Mouse (Mus musculus): ENCODE results near the gene Wfdc17.

The Wfdc17 gene

DNA sequence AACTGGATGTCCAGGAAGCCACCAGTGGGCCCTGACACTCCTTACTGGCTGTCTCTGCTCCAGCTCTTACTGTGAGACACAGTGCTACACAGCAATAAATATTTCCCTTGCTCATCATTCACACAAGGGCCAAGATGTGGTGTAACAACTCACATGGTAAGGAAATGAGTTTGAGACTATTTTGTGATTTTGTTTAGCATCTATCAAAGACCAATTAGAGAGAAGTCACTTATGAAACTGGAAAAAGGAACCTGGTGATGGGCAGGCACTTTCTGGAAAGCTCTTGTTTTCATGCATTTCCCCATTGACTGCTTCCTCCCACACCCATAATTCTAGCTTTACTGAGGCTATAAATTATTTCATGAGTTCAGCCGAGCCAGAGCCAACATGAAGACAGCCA lies at the start of gene Wfdc17:
Wfdc17 (plus strand) TSS at position 287 of the 400 bp plus-strand sequence.
- in situ Hi-C loops (cut with MboI, MseI), result no loop called here

- in situ Hi-C loops (cut with MboI, MseI), result no loop called here
These were observed 49.2 kb upstream of the Wfdc17 start for GRCm38 (mm10) chr11:83654606-83655005.

- in situ Hi-C loops (cut with MboI, MseI), result no loop called here
These were observed 46.3 kb upstream of the Wfdc17 start for GRCm38 (mm10) chr11:83657508-83657907.

- in situ Hi-C loops (cut with MboI, MseI), result no loop called here
These were observed 45.0 kb upstream of the Wfdc17 start for GRCm38 (mm10) chr11:83658797-83659196.

GRCm38 (mm10) chr11:83662204-83662603 lies 41.6 kb upstream of the Wfdc17 start, which contains the start of gene Ccl4:
TSS of gene Ccl4 (plus strand) at chr11:83662584.
- in situ Hi-C loops (cut with MboI, MseI), result no loop called here

GRCm38 (mm10) chr11:83663532-83663931 lies 40.3 kb upstream of the Wfdc17 start:
- in situ Hi-C loops (cut with MboI, MseI), result no loop called here

- in situ Hi-C loops (cut with MboI, MseI), result no loop called here
These were observed 32.0 kb upstream of the Wfdc17 start for GRCm38 (mm10) chr11:83671743-83672142.

DNA sequence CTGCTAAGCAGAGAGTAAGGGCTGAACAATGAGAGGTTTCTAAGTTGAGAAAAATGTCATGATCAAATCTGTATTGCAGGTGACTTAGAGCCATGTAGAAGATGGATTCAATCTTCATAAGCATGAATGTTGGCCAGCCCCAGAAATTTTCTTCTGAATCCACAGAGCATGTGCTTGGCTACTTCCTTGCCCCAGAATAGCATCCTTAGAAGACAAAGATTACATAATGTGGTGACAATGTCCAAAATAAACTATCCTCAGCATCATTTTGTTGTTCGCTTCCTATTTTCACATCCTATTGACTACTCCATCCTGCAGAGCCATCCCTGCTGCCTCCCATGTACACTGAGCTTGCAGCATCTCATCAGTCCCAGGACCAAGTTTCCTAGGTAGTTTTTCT lies 28.1 kb upstream of the Wfdc17 start:
- in situ Hi-C loops (cut with MboI, MseI), result no loop called here

- in situ Hi-C loops (cut with MboI, MseI), result no loop called here
These were observed 13.9 kb upstream of the Wfdc17 start for GRCm38 (mm10) chr11:83689918-83690317.

GRCm38 (mm10) chr11:83692008-83692407 lies 11.8 kb upstream of the Wfdc17 start:
- in situ Hi-C loops (cut with MboI, MseI), result no loop called here

DNA sequence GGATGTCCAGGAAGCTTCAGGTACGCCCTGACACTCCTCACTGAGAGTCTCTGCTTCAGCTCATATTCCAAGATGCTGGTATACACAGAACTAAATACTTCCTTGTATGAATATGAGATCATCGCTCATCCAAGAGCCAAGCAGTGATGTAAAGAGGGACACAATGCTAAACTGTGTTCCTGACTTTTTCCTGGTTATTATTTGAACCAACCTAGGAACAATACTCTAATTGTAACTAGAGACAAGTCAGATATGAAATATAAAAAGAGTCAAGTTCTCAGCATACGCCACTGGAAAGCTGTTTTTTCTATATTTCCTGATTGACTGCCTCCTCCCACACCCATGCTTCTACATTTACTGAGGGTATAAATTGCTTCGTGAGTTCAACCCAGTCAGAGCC lies 4.9 kb downstream of the Wfdc17 start, which contains the start of gene Wfdc18:
Wfdc18 (plus strand) TSS at position 301 of the 400 bp plus-strand sequence.
- in situ Hi-C loops (cut with MboI, MseI), result no loop called here

- in situ Hi-C loops (cut with MboI, MseI), result no loop called here
These were observed 5.9 kb downstream of the Wfdc17 start for GRCm38 (mm10) chr11:83709683-83710082.

GRCm38 (mm10) chr11:83712671-83713070 lies 8.9 kb downstream of the Wfdc17 start:
- in situ Hi-C loops (cut with MboI, MseI), result no loop called here

GRCm38 (mm10) chr11:83713925-83714324 lies 10.1 kb downstream of the Wfdc17 start:
- in situ Hi-C loops (cut with MboI, MseI), result no loop called here

GRCm38 (mm10) chr11:83717042-83717665 lies 13.4 kb downstream of the Wfdc17 start:
- in situ Hi-C loops (cut with MboI, MseI), result no loop called here

- in situ Hi-C loops (cut with MboI, MseI), result no loop called here
These were observed 17.0 kb downstream of the Wfdc17 start for GRCm38 (mm10) chr11:83720766-83721165.

- in situ Hi-C loops (cut with MboI, MseI), result no loop called here
These were observed 25.1 kb downstream of the Wfdc17 start for GRCm38 (mm10) chr11:83728757-83729432.

- in situ Hi-C loops (cut with MboI, MseI), result no loop called here
These were observed 27.3 kb downstream of the Wfdc17 start for GRCm38 (mm10) chr11:83731116-83731515.

DNA sequence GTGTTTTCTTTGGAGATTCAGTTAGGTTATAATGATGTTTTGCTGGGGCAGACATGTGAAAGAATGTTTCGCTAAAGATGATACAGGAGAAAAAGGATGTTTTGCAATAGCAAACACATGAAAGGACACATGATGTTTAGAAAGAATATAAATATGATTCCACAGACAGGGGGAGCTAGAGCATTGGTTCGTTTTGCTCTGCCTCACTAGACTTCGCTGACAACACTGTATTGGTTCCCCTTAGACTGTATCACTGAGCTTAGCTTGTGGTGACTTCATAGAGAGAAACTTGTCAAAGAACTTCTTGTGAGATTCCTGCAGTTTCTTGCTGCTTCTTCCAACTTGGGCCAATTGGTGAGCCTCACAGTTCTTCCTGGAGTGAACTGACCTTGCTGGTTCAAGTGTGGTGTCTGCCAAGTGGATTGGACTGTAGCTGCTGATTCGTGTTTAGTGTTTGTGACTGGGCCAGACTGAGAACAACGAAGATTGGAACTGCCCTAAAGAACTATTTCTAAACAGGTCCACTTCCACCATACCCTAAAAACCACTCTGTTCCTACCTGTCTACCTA lies 29.4 kb downstream of the Wfdc17 start:
- in situ Hi-C loops (cut with MboI, MseI), result no loop called here

DNA sequence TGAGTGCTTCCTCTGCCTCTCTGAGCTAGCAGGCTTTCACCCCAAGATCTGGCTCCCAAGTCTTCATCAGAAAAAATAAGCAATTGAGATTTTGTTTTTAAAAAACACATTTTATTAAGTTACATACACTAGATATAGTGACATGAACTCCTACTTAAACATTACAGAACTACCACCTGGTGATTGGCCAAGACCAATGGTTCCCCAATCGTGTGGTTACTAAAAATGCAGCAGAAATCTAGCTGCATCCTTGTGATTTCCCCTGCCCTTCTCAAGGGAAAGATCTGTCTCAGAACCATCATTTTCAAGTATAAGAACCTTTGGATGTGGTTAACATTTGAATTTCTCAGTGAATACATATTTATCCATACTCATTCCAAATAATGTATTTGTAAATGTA lies 30.4 kb downstream of the Wfdc17 start:
- in situ Hi-C loops (cut with MboI, MseI), result no loop called here

DNA sequence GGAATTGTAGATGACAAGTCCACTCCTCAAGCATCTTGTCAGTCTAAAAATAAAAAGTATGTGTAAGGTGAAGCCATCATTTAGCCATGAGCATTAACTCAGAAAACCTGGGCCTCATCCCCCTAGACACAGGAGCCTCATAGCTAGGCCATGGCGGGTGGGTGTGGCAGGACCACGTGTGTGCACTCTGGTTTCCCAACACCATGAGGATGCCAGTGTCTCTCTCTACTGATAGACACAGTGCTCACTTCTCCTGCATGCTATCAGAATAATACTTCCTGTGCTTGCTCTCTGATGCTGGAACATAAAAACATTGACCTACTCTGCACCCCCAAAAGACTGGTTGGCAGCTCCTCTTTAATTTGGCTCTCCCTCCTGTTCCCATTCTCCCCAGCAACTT lies 32.1 kb downstream of the Wfdc17 start:
- in situ Hi-C loops (cut with MboI, MseI), result loop anchor here (5.0 kb wide), 1 partner anchor 169 kb away; no protein-coding TSS in a partner anchor

DNA sequence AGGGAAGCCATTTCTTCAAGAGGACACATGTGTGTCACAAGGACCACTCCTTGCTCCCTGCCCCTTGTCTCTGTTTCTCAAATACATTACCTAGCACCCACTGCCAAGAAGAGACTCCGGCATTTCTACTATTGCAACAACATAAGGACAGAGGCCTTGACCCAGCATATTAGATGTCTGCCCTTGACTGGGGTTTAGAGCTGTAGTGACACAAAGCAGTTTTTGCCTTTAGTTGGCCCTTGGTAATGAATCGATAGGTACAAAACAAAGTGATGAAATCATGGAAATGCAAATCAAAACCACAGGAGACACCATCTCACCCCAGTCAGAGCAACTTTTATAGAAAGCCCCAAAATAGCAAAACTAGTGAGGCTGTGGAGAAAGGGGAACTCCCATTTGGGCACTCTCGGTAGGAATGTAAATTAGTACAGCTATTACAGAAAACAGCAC lies 33.3 kb downstream of the Wfdc17 start:
- in situ Hi-C loops (cut with MboI, MseI), result loop anchor here (5.0 kb wide), 1 partner anchor 170 kb away; no protein-coding TSS in a partner anchor

GRCm38 (mm10) chr11:83739241-83739640 lies 35.5 kb downstream of the Wfdc17 start:
- in situ Hi-C loops (cut with MboI, MseI), result loop anchor here (5.0 kb wide), 1 partner anchor 172 kb away; no protein-coding TSS in a partner anchor

All from T-helper 2 cell (primary cell).